Mouse (Mus musculus): ENCODE measurements at regions not wholly inside any gene's neighbourhood (a gene's known extent, or its start where the extent isn't known, plus 50 kb on each side); places are given as distances from the start of the nearest gene placed in this dataset.
A peak's percentile ranks its signal among the peaks of the same experiment; 100 is the strongest.

- no peak for DNase-seq (ENCODE audit: low read depth, low spot score)
Measured at GRCm38 (mm10) chr8:23314275-23315123, 903.3 kb downstream of the Mrps31 start.

- DNase-seq (ENCODE audit: low read depth, low spot score): no peak
Measured at GRCm38 (mm10) chr8:23319556-23319955, 908.4 kb downstream of the Mrps31 start.

- DNase-seq (ENCODE audit: low read depth, low spot score): no peak
Measured at GRCm38 (mm10) chr8:23321166-23321565, 910.0 kb downstream of the Mrps31 start.

- DNase-seq (ENCODE audit: low read depth, low spot score): no peak
Measured at GRCm38 (mm10) chr8:23327283-23327682, 916.1 kb downstream of the Mrps31 start.

- peak; percentile 48 for DNase-seq (ENCODE audit: low read depth, low spot score)
Measured at GRCm38 (mm10) chr8:23344161-23344560, 933.0 kb downstream of the Mrps31 start.

- no peak for DNase-seq (ENCODE audit: low read depth, low spot score)
Measured at GRCm38 (mm10) chr8:23351367-23351930, 940.3 kb downstream of the Mrps31 start.

GRCm38 (mm10) chr8:23352259-23353106 lies 941.3 kb downstream of the Mrps31 start:
- no peak for DNase-seq (ENCODE audit: low read depth, low spot score)

GRCm38 (mm10) chr8:23360061-23360622 lies 949.0 kb downstream of the Mrps31 start:
- DNase-seq (ENCODE audit: low read depth, low spot score): no peak

GRCm38 (mm10) chr8:23360850-23361274 lies 949.7 kb downstream of the Mrps31 start:
- DNase-seq (ENCODE audit: low read depth, low spot score): peak; percentile 61
